Mouse (Mus musculus) CH12.LX (cell line): ENCODE data around the gene Folr2.

Source experiments
- CTCF ChIP-seq, 2 experiments: IDR thresholded peaks in 1 of 2; conservative IDR thresholded peaks in 1 of 2; 2 replicates each; pipeline ENCODE4 v1.5.1; 2011 to 2012; ENCODE audit warnings: low read depth in 2 of 2, low read length in 2 of 2, improper control_type of control experiment in 1 of 2, inconsistent platforms in 1 of 2, mild to moderate bottlenecking in 1 of 2, moderate library complexity in 1 of 2
- GABPA ChIP-seq: IDR thresholded peaks from 2 replicates; pipeline ENCODE4 v1.6.1; 2012; ENCODE audit warnings: low read depth, low read length, improper control_type of control experiment, inconsistent platforms; ENCODE audit not compliant: insufficient replicate concordance
- HCFC1 ChIP-seq: IDR thresholded peaks from 2 replicates; pipeline ENCODE4 v1.6.1; 2012; ENCODE audit warnings: low read depth, mild to moderate bottlenecking, inconsistent platforms, low read length, improper control_type of control experiment
- MAX ChIP-seq: IDR thresholded peaks from 2 replicates; pipeline ENCODE4 v1.6.1; 2011; ENCODE audit warnings: low read length, improper control_type of control experiment
- POLR2AphosphoS2 ChIP-seq: IDR thresholded peaks from 2 replicates; pipeline ENCODE4 v1.6.1; 2011; ENCODE audit warnings: low read depth, low read length, improper control_type of control experiment

- TF ChIP-seq CTCF (conservative IDR thresholded peaks at IDR 0.05 in 1 of 2, IDR thresholded peaks at IDR 0.05 in 1 of 2; ENCODE audit: low read depth in 2 of 2, low read length in 2 of 2) (peak in 1 of 2 experiments; percentile 44; a peak in 2 of 4 replicates), HCFC1 (no peak), POLR2AphosphoS2 (no peak), GABPA (no peak), MAX (no peak)
Measured at GRCm38 (mm10) chr7:101830373-101830772, 26.6 kb downstream of the Folr2 start.
